Mouse (Mus musculus) testis, adult 2 months (tissue): ENCODE measurements around the gene Padi2.

Source experiments
- CTCF ChIP-seq: fragments of 200-500 bp; IDR thresholded peaks from 2 replicates; pipeline ENCODE4 v1.5.1; 2012; ENCODE audit warnings: low read depth, mild to moderate bottlenecking, inconsistent platforms, low read length, moderate library complexity; ENCODE audit not compliant: control insufficient read depth, insufficient read depth, insufficient replicate concordance
- POLR2A ChIP-seq: fragments of 200-500 bp; IDR thresholded peaks from 2 replicates; pipeline ENCODE4 v1.6.1; 2012; ENCODE audit warnings: low read depth, mild to moderate bottlenecking, inconsistent platforms, low read length, moderate library complexity; ENCODE audit not compliant: control insufficient read depth

DNA sequence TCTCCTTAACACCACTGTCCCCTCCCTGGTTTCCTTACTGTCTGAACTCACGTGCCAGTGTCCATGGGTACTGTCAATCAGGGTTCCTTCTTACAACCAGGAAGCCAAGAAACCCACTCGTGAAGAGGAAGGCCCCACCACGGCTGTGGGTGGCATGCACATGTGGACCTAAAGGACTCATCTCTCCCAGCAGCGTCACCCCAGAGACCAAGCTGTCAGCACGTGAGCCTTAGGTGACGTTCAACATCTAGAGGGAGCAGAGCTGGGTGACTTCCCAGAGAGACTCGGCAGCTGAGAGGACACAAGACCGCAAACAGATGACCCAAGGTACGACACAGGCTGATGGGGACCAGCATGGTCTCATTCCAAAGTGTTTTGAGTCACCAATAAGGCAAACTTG lies 28.7 kb upstream of the Padi2 start:
- no peak for TF ChIP-seq CTCF
- TF ChIP-seq POLR2A = no peak
